Mouse (Mus musculus) spleen, adult 2 months (tissue): ENCODE measurements around the gene Fem1b. TPM values are rescaled to one million over a fixed set of nuclear protein-coding genes. Genes with fewer than 3 reads are reported as not detected.

Experiments
- DNase-seq, 2 experiments: peaks; one replicate each; pipeline versions ENCODE4 v3.0.0 to v3.0.0-alpha.2; 2012 to 2021; ENCODE audit warnings: low spot score in 2 of 2, low read depth in 1 of 2
- H3K27ac ChIP-seq: fragments of 200-500 bp; 2 replicates; pipeline ENCODE4 v1.5.1; 2012; ENCODE audit warnings: low read length, inconsistent platforms; ENCODE audit not compliant: insufficient read depth
- H3K27me3 ChIP-seq: fragments of 200-500 bp; 2 replicates; pipeline ENCODE4 v1.6.1; 2012; ENCODE audit warnings: mild to moderate bottlenecking, moderate library complexity, low read length, inconsistent platforms; ENCODE audit not compliant: control insufficient read depth, insufficient read depth
- H3K36me3 ChIP-seq: fragments of 200-500 bp; 2 replicates; pipeline ENCODE4 v1.6.1; 2012; ENCODE audit warnings: mild to moderate bottlenecking, low read length, inconsistent platforms; ENCODE audit not compliant: control insufficient read depth, insufficient read depth
- H3K4me1 ChIP-seq: fragments of 200-500 bp; 2 replicates; pipeline ENCODE4 v1.6.1; 2011; ENCODE audit warnings: inconsistent platforms; ENCODE audit not compliant: control insufficient read depth, insufficient read depth, insufficient read length
- H3K4me3 ChIP-seq: fragments of 200-500 bp; 2 replicates; pipeline ENCODE4 v1.5.1; 2011; ENCODE audit warnings: mild to moderate bottlenecking, inconsistent platforms; ENCODE audit not compliant: insufficient read depth, insufficient read length; ENCODE audit errors: extremely low read depth
- CTCF ChIP-seq: fragments of 200-500 bp; IDR thresholded peaks from 2 replicates; pipeline ENCODE4 v1.5.1; 2011; ENCODE audit warnings: mild to moderate bottlenecking, inconsistent platforms; ENCODE audit not compliant: insufficient read depth, insufficient read length, insufficient replicate concordance; ENCODE audit errors: extremely low read depth
- POLR2A ChIP-seq: fragments of 200-500 bp; IDR thresholded peaks from 2 replicates; pipeline ENCODE4 v1.6.1; 2011; ENCODE audit warnings: low read depth, low read length, inconsistent platforms
- WGBS: fragments of 180-500 bp; shearing (Covaris S2); methylation state at CpG from one replicate; pipeline ENCODE4 v1.1.7; 2018; 5-methylcytosine and 5-hydroxymethylcytosine counted together
- polyA plus RNA-seq: library from polyadenylated mRNA; depleted of rRNA; stranded (reverse); fragments of >200 nt; gene quantifications from 2 replicates; pipeline ENCODE4 v1.2.3, GENCODE M21; 2012

Gene Fem1b
- polyA plus RNA-seq, 1 experiment: 5.3 TPM

DNA sequence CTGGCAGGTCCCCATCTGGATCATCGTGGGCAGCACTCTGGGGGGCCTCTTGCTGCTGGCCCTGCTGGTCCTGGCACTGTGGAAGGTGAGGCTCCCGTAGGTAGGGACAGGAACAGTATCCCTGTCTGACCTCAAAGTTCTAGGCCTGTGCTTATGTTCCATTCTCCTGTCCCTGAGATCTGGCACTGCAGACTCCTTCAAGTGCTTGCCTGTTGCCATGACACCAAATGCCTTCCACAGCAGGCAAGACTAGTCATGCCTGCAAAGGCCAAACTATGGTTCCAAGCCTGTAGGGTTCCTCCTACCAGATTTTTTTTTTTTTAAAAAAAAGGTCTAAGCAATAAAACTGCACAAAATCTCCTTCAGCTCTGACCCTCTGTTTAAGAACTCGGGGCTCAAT, 29.8 kb downstream of the Fem1b start:
- H3K36me3 ChIP-seq: no peaks in the 10 kb centered on the region
- H3K4me1 ChIP-seq: no peaks in the 10 kb centered on the region
- TF ChIP-seq POLR2A: no peak
- TF ChIP-seq CTCF: no peak

GRCm38 (mm10) chr9:62778721-62779120, 33.0 kb downstream of the Fem1b start:
- H3K4me3 ChIP-seq: no peak overlapping the region

More for the DNA sequence above, 29.8 kb downstream of the Fem1b start:
- H3K27ac ChIP-seq: no peak overlapping the region
- H3K4me3 ChIP-seq: no peak overlapping the region
- no peaks in the 10 kb centered on the region for H3K27me3 ChIP-seq
- WGBS: 81% methylated on average over 3 of the region's 3 CpGs
- no peak for DNase-seq

DNA sequence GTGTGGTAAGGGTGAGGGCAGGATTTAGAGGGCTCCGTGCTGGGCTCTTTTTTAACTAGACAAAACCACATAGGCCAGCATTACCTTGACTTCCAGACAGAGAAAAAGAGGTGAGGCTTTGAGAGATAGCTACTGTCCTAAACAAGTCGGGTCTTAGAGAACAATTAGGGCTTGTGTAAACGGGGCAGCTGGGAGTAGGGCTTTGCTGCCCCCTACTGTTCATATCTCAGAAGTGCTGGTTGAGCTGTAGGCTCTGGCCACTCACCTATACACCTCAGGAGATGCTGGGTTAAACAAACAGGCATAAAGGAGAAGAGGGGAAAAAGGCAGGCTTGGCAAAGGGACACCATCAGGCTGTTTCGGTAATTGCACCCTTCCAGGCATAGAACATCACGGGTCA, 34.3 kb downstream of the Fem1b start:
- no peaks in the 10 kb centered on the region for H3K4me1 ChIP-seq
- H3K36me3 ChIP-seq: no peaks in the 10 kb centered on the region
- peak; percentile 12 to 22 for DNase-seq
- H3K4me3 ChIP-seq: no peak overlapping the region
- TF ChIP-seq CTCF: peak; percentile 51; the same call in 1 of the 2 replicates
- TF ChIP-seq POLR2A: no peak
- 9% methylated on average over 5 of the region's 5 CpGs for WGBS
- H3K27me3 ChIP-seq: no peaks in the 10 kb centered on the region
- no peak overlapping the region for H3K27ac ChIP-seq

More at GRCm38 (mm10) chr9:62778721-62779120, 33.0 kb downstream of the Fem1b start:
- TF ChIP-seq CTCF (no peak), POLR2A (no peak)
- no peak for DNase-seq
- H3K36me3 ChIP-seq: no peaks in the 10 kb centered on the region
- 89% methylated on average over 9 of the region's 9 CpGs for WGBS
- no peaks in the 10 kb centered on the region for H3K27me3 ChIP-seq
- no peaks in the 10 kb centered on the region for H3K4me1 ChIP-seq
- no peak overlapping the region for H3K27ac ChIP-seq

DNA sequence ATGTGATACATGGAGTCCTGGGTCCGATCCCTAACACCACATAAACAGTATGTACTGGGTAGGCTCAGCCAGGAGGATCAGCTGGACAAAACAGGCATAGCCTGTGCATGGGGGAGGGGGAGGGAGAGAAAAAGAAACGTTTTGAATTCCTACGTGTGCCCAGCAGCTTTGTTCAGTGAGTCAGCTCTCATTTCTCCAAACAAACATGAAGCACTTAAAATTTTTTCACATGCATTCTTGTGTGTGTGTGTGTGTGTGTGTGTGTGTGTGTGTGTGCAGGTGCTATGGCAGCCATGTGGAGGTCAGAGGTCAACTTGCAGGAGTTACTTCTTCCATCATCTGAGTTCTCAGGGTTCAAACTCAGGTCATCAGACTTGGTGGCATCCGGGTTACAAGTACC, 36.3 kb downstream of the Fem1b start:
- TF ChIP-seq POLR2A (no peak), CTCF (no peak)
- Histone ChIP-seq H3K4me1 (no peaks in the 10 kb centered on the region), H3K4me3 (no peak overlapping the region), H3K36me3 (no peaks in the 10 kb centered on the region), H3K27ac (no peak overlapping the region), H3K27me3 (no peaks in the 10 kb centered on the region)
- 63% methylated on average over 4 of the region's 4 CpGs for WGBS
- DNase-seq: no peak

GRCm38 (mm10) chr9:62772746-62773145, 39.0 kb downstream of the Fem1b start:
- WGBS: 84% methylated on average over 8 of the region's 8 CpGs
- TF ChIP-seq POLR2A (no peak), CTCF (no peak)

DNA sequence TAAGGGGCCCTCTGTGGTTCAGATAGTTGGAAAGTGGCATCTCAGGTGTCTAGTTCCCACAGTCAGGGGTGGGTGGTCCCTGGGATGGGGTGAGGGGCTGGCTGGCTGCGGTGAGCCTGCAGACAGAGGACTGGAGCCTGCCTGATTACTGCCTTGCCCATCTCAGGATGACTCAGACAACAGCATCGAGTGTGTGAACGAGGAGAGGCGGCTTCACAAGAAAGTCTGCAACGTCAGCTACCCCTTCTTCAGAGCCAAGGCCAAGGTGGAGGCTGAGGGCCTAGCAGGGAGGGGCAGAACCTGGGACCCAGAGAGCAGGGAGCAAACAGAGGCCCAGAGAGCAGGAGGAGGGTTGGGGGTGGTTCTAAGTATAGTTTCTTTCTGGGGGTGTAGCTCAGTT, 43.4 kb downstream of the Fem1b start:
- no peak for DNase-seq
- TF ChIP-seq CTCF: no peak
- no peak for TF ChIP-seq POLR2A
- no peaks in the 10 kb centered on the region for H3K4me1 ChIP-seq
- no peaks in the 10 kb centered on the region for H3K27me3 ChIP-seq
- 84% methylated on average over 5 of the region's 5 CpGs for WGBS
- H3K36me3 ChIP-seq: no peaks in the 10 kb centered on the region
- H3K4me3 ChIP-seq: no peak overlapping the region
- no peak overlapping the region for H3K27ac ChIP-seq

More at GRCm38 (mm10) chr9:62772746-62773145, 39.0 kb downstream of the Fem1b start:
- no peaks in the 10 kb centered on the region for H3K4me1 ChIP-seq
- H3K4me3 ChIP-seq: no peak overlapping the region
- no peak for DNase-seq
- H3K27me3 ChIP-seq: no peaks in the 10 kb centered on the region
- H3K27ac ChIP-seq: no peak overlapping the region
- no peaks in the 10 kb centered on the region for H3K36me3 ChIP-seq

GRCm38 (mm10) chr9:62767464-62767863, 44.3 kb downstream of the Fem1b start:
- TF ChIP-seq CTCF: no peak
- TF ChIP-seq POLR2A: no peak
- Histone ChIP-seq H3K4me3 (no peak overlapping the region), H3K27ac (no peak overlapping the region), H3K36me3 (no peaks in the 10 kb centered on the region), H3K27me3 (no peaks in the 10 kb centered on the region), H3K4me1 (no peaks in the 10 kb centered on the region)
- WGBS: 88% methylated on average over 17 of the region's 17 CpGs
- no peak for DNase-seq
